Mouse (Mus musculus): ENCODE results near the gene Hesx1.

The Hesx1 gene

GRCm38 (mm10) chr14:27017936-27018335 is 23.7 kb downstream of the Hesx1 start:
- 89% methylated on average over 2 of the region's 2 CpGs for WGBS

- 77% methylated on average over 14 of the region's 14 CpGs for WGBS
These were observed 25.6 kb downstream of the Hesx1 start for GRCm38 (mm10) chr14:27019850-27020249.

- 47% methylated on average over 11 of the region's 11 CpGs for WGBS
These were observed 28.7 kb downstream of the Hesx1 start for GRCm38 (mm10) chr14:27022876-27023275.

GRCm38 (mm10) chr14:27024664-27025063 is 30.4 kb downstream of the Hesx1 start:
- 85% methylated on average over 4 of the region's 4 CpGs for whole genome bisulfite sequencing

- WGBS, result 3% methylated on average over 15 of the region's 15 CpGs
These were observed 35.6 kb downstream of the Hesx1 start for GRCm38 (mm10) chr14:27029771-27030173.

- 26% methylated on average over 4 of the region's 4 CpGs for WGBS
These were observed 36.9 kb downstream of the Hesx1 start for GRCm38 (mm10) chr14:27031142-27031541.

GRCm38 (mm10) chr14:27037513-27037912 is 43.3 kb downstream of the Hesx1 start:
- 78% methylated on average over 1 of the region's 1 CpGs for WGBS

- WGBS, result 1% methylated on average over 29 of the region's 29 CpGs
These were observed 44.6 kb downstream of the Hesx1 start, which contains the start of gene Il17rd for GRCm38 (mm10) chr14:27038783-27039182. Il17rd (plus strand) TSS chr14:27038941.

GRCm38 (mm10) chr14:27039281-27040248 is 45.3 kb downstream of the Hesx1 start:
- WGBS, result 5% methylated on average over 59 of the region's 59 CpGs

GRCm38 (mm10) chr14:27040451-27040850 is 46.2 kb downstream of the Hesx1 start:
- WGBS, result 77% methylated on average over 12 of the region's 12 CpGs

- WGBS, result 62% methylated on average over 8 of the region's 8 CpGs
These were observed 48.2 kb downstream of the Hesx1 start for GRCm38 (mm10) chr14:27042280-27042983.

- WGBS, result 65% methylated on average over 5 of the region's 5 CpGs
These were observed 49.2 kb downstream of the Hesx1 start for GRCm38 (mm10) chr14:27043416-27043815.

- 41% methylated on average over 11 of the region's 11 CpGs for WGBS
These were observed 50.2 kb downstream of the Hesx1 start for GRCm38 (mm10) chr14:27044221-27044966.

GRCm38 (mm10) chr14:27044967-27045361 is 50.7 kb downstream of the Hesx1 start:
- 65% methylated on average over 2 of the region's 2 CpGs for WGBS

GRCm38 (mm10) chr14:27048231-27048956 is 54.2 kb downstream of the Hesx1 start:
- 80% methylated on average over 8 of the region's 8 CpGs for WGBS

GRCm38 (mm10) chr14:27050043-27050442 is 55.8 kb downstream of the Hesx1 start:
- 72% methylated on average over 9 of the region's 9 CpGs for WGBS

- 74% methylated on average over 18 of the region's 18 CpGs for WGBS
These were observed 56.6 kb downstream of the Hesx1 start for GRCm38 (mm10) chr14:27050560-27051510.

GRCm38 (mm10) chr14:27051511-27051895 is 57.3 kb downstream of the Hesx1 start:
- WGBS, result 89% methylated on average over 5 of the region's 5 CpGs

Measured in cerebral cortex, adult 2 months (tissue).